Mouse (Mus musculus) activated CD4-positive, CD25-positive, alpha-beta regulatory T cell, adult 4 months (primary cell): Measurements from ENCODE around the gene Ccdc43. TPM values are rescaled to one million over a fixed set of nuclear protein-coding genes. Genes with fewer than 3 reads are reported as not detected.

Experiments used
- ATAC-seq: one replicate; pipeline ENCODE4 v1.8.0; 2017
- polyA plus RNA-seq, 2 experiments: library from polyadenylated mRNA; unstranded; fragments of 100-300 nt; shearing (Covaris generic); gene quantifications; one replicate each; pipeline ENCODE4 v1.2.1; 2017

The Ccdc43 gene
- polyA plus RNA-seq, 2 experiments from 2014 or later, result 36.5 to 37.9 TPM

GRCm38 (mm10) chr11:102663416-102663815, 34.2 kb downstream of the Ccdc43 start, which contains the start of gene Meioc:
Gene Meioc (plus strand): TSS chr11:102663716.
- no peak for ATAC-seq

- no peak for ATAC-seq
These were observed 40.7 kb downstream of the Ccdc43 start for GRCm38 (mm10) chr11:102656931-102657330.

GRCm38 (mm10) chr11:102656326-102656926, 41.2 kb downstream of the Ccdc43 start:
- no peak for ATAC-seq

- no peak for ATAC-seq
These were observed 41.7 kb downstream of the Ccdc43 start for GRCm38 (mm10) chr11:102655888-102656287.

- no peak for ATAC-seq
These were observed 44.7 kb downstream of the Ccdc43 start for GRCm38 (mm10) chr11:102652844-102653243.

- no peak for ATAC-seq
These were observed 46.2 kb downstream of the Ccdc43 start for GRCm38 (mm10) chr11:102651381-102651780.

GRCm38 (mm10) chr11:102647885-102648284, 49.7 kb downstream of the Ccdc43 start:
- ATAC-seq, result no peak

GRCm38 (mm10) chr11:102646226-102646625, 51.4 kb downstream of the Ccdc43 start:
- ATAC-seq, result no peak

GRCm38 (mm10) chr11:102643891-102644382, 53.6 kb downstream of the Ccdc43 start:
- ATAC-seq, result no peak

- ATAC-seq, result no peak
These were observed 60.7 kb downstream of the Ccdc43 start for GRCm38 (mm10) chr11:102636887-102637286.

Other genes starting within 250 kb of the Ccdc43 start
- gene Itga2b, start 227.7 kb downstream of the Ccdc43 start, polyA plus RNA-seq, result under 1 TPM in 1 of 2 experiments, not detected in 1; 0.34 TPM
- gene Gpatch8, start 141.4 kb downstream of the Ccdc43 start, polyA plus RNA-seq, result 10 to 100 TPM; 54.2 to 55.9 TPM
- not detected for gene Gm11627, start 118.3 kb downstream of the Ccdc43 start, polyA plus RNA-seq
- gene Fzd2, start 93.4 kb downstream of the Ccdc43 start, polyA plus RNA-seq, result not detected
- gene Meioc, start 34.1 kb downstream of the Ccdc43 start, polyA plus RNA-seq, result not detected
- not detected for gene Adam11, start 63.7 kb upstream of the Ccdc43 start, polyA plus RNA-seq
- under 1 TPM in 1 of 2 experiments, not detected in 1; 0.15 TPM for gene Gjc1, start 121.9 kb upstream of the Ccdc43 start, polyA plus RNA-seq
- not detected for gene Higd1b, start 138.1 kb upstream of the Ccdc43 start, polyA plus RNA-seq
- gene Eftud2, start 183.2 kb upstream of the Ccdc43 start, polyA plus RNA-seq, result 100 to 1,000 TPM in 1 of 2 experiments, 10 to 100 TPM in 1; 97.6 to 127 TPM
- under 1 TPM in 1 of 2 experiments, not detected in 1; 0.29 TPM for gene Ccdc103, start 183.4 kb upstream of the Ccdc43 start, polyA plus RNA-seq
- gene Fam187a, start 187.4 kb upstream of the Ccdc43 start, polyA plus RNA-seq, result not detected
- not detected for gene Gfap, start 203.1 kb upstream of the Ccdc43 start, polyA plus RNA-seq
- 1 to 10 TPM; 1.6 to 1.9 TPM for gene Kif18b, start 227.3 kb upstream of the Ccdc43 start, polyA plus RNA-seq
- gene C1ql1, start 248.9 kb upstream of the Ccdc43 start, polyA plus RNA-seq, result not detected